Mouse (Mus musculus) thymus, postnatal 4 days (tissue): ENCODE results near the gene E330009J07Rik.

ENCODE experiments used
- DNase-seq: peaks from one replicate; pipeline ENCODE4 v3.0.0; 2021

Gene E330009J07Rik

GRCm38 (mm10) chr6:40428696-40429095, 7.2 kb downstream of the E330009J07Rik start:
- DNase-seq: no peak

- no peak for DNase-seq
Observed at GRCm38 (mm10) chr6:40427441-40427840, 8.5 kb downstream of the E330009J07Rik start.

GRCm38 (mm10) chr6:40423774-40424173, 12.2 kb downstream of the E330009J07Rik start:
- DNase-seq: peak; percentile 75

GRCm38 (mm10) chr6:40423013-40423412, 12.9 kb downstream of the E330009J07Rik start:
- DNase-seq: no peak

- DNase-seq: no peak
Observed at GRCm38 (mm10) chr6:40421099-40421498, 14.8 kb downstream of the E330009J07Rik start.

- DNase-seq: no peak
Observed at GRCm38 (mm10) chr6:40418386-40418785, 17.5 kb downstream of the E330009J07Rik start.

- no peak for DNase-seq
Observed at GRCm38 (mm10) chr6:40415799-40416198, 20.1 kb downstream of the E330009J07Rik start.

- no peak for DNase-seq
Observed at GRCm38 (mm10) chr6:40413565-40413964, 22.4 kb downstream of the E330009J07Rik start.

GRCm38 (mm10) chr6:40413046-40413445, 22.9 kb downstream of the E330009J07Rik start:
- DNase-seq: no peak

- DNase-seq: no peak
Observed at GRCm38 (mm10) chr6:40411085-40411484, 24.9 kb downstream of the E330009J07Rik start.

GRCm38 (mm10) chr6:40403640-40404285, 32.2 kb downstream of the E330009J07Rik start:
- DNase-seq: no peak

GRCm38 (mm10) chr6:40402031-40402430, 33.9 kb downstream of the E330009J07Rik start:
- DNase-seq: no peak

GRCm38 (mm10) chr6:40393213-40393612, 42.7 kb downstream of the E330009J07Rik start:
- DNase-seq: peak; percentile 48

- DNase-seq: no peak
Observed at GRCm38 (mm10) chr6:40390975-40391374, 45.0 kb downstream of the E330009J07Rik start.

- no peak for DNase-seq
Observed at GRCm38 (mm10) chr6:40388660-40389059, 47.3 kb downstream of the E330009J07Rik start.

GRCm38 (mm10) chr6:40385682-40386081, 50.3 kb downstream of the E330009J07Rik start:
- DNase-seq: no peak

GRCm38 (mm10) chr6:40381908-40382307, 54.0 kb downstream of the E330009J07Rik start:
- DNase-seq: no peak

- no peak for DNase-seq
Observed at GRCm38 (mm10) chr6:40380181-40380580, 55.8 kb downstream of the E330009J07Rik start.

- DNase-seq: no peak
Observed at GRCm38 (mm10) chr6:40371031-40371430, 64.9 kb downstream of the E330009J07Rik start.

GRCm38 (mm10) chr6:40353360-40353759, 82.6 kb downstream of the E330009J07Rik start:
- DNase-seq: peak; percentile 19
